Mouse (Mus musculus) layer of hippocampus, postnatal 14 days (tissue): Measurements from ENCODE around the gene Il10rb. TPM values are rescaled to one million over a fixed set of nuclear protein-coding genes. Genes with fewer than 3 reads are reported as not detected.

Experiments used
- DNase-seq, 2 experiments: peaks; one replicate each; pipeline ENCODE4 v3.0.0; 2021 to 2022; ENCODE audit warnings: low spot score in 2 of 2, mixed read lengths in 1 of 2
- long read RNA-seq, 2 experiments: library from polyadenylated mRNA; stranded (forward); transcript quantifications; one replicate each; pipeline ENCODE4 v2.0.0; 2021
- total RNA-seq, 2 experiments: library from RNA; stranded (reverse); gene quantifications; 2 replicates each; pipeline ENCODE4 v1.2.3; 2021

Gene Il10rb
- total RNA-seq: 10 to 100 TPM in 1 of 2 experiments, 1 to 10 TPM in 1; 7.1 to 10.3 TPM
- long read RNA-seq, experiment 1, transcript Il10rb-201 (7 exons, 1,850 nt): major isoform, 12 of 12 reads
- long read RNA-seq, experiment 1, partial matches to known transcripts: 0 of 12 reads
- long read RNA-seq, experiment 1, other reads (novel, unspliced or antisense): 0 of 12 reads
- long read RNA-seq, experiment 2, transcript Il10rb-201 (7 exons, 1,850 nt): major isoform, 13 of 17 reads
- long read RNA-seq, experiment 2, partial matches to known transcripts: 1 of 17 reads
- long read RNA-seq, experiment 2, other reads (novel, unspliced or antisense): 3 of 17 reads

- peak; percentile 24 to 39 for DNase-seq
Observed at GRCm38 (mm10) chr16:91405640-91406584, at the start of gene Il10rb. Gene Il10rb, plus strand, starts transcription at chr16:91406164.

DNA sequence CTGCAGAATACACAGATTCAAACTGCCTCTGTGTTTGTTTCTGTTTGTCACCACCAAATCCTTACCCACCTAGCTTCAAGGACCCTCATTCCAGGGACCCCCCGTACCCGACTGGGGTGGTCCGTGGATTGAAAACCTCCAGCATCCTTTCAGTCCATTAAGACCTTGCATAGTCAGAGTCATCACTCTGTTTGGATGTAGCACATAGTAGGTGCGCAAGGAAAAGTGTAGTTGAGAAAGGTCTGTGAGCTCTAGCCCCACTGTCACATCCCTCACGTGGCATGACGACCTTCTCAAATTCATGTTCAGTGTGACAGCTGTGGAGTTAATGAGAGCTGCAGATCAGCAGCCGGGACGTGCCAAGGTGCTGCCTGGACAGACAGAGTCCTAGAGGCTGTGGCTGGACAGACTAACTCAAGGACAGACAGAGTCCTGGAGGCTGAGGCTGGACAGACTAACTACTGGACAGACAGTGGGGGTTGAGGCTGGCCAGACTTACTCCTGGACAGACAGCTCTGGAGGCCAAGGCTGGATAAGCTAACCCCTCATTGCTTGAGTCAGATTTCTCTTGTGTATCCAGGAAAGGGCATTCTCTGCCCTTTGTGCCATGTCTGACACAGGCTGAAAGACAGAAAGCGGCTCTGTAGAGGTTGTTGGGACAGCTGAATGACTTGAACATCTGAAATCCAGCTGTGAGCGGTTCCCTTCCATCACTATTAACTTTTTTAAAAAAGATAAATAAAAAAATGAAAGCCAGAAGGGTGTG lies 49.0 kb upstream of the Il10rb start:
- DNase-seq: no peak

DNA sequence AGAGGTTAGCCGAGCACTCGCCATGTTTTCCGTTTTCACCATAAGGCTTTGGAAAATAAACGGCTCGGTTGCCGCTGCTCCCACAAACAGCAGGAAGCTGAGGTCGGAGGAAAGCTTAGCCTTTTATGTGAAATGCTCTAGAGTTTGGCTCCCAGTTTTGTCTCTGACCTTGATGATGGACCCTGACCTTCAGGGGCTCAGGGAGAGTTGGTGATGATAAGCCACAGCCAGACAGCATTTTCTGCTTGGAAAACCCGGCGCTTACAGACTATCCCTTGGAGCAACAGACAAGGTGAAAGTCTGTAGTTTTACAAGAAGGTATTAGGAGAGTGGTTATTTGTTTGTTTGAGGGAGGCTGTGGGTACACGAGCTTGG lies 48.5 kb upstream of the Il10rb start:
- DNase-seq: no peak

DNA sequence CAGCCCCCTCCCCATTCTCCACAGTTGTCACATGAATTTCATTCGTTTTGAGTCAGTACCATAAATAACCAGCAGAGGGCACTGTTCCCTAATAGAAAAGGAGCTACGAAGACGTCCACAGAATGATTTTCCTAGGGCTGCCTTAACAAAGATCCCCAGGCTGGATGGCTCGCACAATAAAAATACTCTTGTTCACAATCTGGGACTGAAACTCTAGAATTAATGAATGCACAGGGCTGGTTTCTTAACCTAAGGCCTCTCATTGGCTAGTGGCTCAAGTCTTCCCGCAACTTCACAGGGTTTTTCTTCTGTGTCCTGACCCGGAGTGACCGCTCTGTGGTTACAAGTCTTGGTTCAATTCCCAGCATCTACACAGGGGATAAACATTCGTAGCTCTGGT lies 47.4 kb upstream of the Il10rb start:
- peak; percentile 36 to 81 for DNase-seq

- no peak for DNase-seq
Observed at GRCm38 (mm10) chr16:91359531-91359930, 46.4 kb upstream of the Il10rb start.

- DNase-seq: no peak
Observed at GRCm38 (mm10) chr16:91360162-91360561, 45.8 kb upstream of the Il10rb start.

- no peak for DNase-seq
Observed at GRCm38 (mm10) chr16:91362006-91362405, 44.0 kb upstream of the Il10rb start.

DNA sequence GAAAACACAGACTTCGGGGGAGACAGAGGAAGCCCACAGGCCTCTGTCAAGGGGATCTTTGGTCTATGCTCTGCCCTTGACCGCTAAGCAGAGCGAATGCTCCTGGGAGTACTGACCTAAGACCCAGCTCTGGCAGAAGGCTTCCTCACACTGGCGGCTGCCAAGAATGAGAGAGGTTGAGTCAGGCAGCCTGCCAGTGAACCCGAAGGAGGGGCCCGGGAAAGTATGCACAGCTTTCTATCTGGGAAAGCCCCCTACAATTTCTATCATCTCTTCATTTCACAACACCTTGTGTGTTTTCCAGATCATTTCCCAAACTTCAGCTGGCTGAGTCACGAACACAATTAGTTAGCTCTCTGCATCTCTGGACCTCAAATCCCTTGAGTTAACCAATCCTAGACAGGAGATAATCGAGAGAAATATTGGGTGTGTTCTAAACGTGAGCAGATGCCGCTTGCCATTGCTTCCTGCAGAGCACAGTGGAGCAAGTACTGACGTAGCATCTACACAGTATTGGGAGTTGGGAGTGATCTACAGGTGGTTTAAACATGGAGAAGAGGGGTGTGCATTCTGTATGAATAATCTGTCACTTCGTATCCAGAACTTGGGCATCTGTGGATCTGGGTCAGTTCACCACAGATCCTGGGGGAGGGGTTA lies 43.2 kb upstream of the Il10rb start:
- no peak for DNase-seq

- DNase-seq: no peak
Observed at GRCm38 (mm10) chr16:91363483-91363882, 42.5 kb upstream of the Il10rb start.

DNA sequence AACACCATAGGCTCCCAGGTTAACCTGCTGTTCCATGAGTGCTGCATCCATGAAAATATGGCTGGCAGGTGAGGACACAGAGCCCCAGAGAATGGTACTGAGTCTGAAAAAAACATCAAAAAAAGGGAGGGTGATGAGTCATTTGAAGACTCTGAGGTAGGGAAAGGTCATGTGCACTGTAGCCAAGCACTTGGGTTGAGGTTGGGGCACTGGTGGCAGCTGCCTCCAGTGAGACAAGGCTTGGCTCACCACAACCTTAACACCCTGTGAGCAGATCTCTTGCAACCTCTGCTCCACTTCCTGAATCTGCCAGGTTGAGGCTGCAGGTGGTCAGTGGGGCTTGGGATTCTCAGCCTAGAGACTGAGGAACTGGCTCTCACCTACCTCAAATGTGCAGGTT lies 39.4 kb upstream of the Il10rb start:
- DNase-seq: no peak

GRCm38 (mm10) chr16:91367066-91367465 lies 38.9 kb upstream of the Il10rb start:
- DNase-seq: no peak

GRCm38 (mm10) chr16:91372577-91373472 lies 33.1 kb upstream of the Il10rb start, which contains the start of gene Ifnar2:
Gene Ifnar2, plus strand, starts transcription at chr16:91372783.
- peak; percentile 80 to 83 for DNase-seq

DNA sequence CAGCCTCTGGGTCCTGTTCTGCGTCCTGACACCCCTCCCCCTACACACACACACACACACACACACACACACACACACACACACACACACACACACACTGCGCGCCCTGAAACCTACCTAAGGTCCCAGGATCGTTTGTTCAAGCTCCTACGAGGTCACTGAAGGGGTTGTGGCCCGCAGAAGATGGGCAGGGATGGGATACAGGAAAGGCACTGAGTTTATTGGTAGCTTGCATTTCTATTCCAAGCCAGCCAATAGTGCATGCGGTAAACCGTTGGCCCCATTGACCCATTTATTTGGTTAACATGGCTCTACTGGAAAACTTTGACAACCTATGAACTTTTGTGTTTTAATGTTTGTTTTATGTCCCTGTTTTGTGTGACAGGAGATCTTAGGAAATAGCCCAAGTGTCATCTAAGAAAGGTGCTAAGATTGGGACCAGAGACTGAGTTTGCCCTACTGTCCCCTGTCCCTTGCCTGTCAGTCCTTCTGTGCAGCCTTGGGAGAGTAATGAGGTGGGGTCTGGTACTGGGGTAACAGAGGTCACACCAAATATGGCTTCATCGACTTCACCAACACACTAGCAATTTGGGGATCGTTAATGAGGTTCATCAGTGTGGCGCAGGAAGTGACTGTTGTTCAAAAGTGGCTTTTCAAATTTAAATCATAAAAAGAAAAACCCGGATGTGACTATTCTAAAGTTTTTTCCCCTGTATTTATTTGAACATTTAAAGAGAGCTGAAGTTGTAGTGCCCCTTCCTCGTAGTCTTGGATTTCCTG lies 32.3 kb upstream of the Il10rb start:
- no peak for DNase-seq

DNA sequence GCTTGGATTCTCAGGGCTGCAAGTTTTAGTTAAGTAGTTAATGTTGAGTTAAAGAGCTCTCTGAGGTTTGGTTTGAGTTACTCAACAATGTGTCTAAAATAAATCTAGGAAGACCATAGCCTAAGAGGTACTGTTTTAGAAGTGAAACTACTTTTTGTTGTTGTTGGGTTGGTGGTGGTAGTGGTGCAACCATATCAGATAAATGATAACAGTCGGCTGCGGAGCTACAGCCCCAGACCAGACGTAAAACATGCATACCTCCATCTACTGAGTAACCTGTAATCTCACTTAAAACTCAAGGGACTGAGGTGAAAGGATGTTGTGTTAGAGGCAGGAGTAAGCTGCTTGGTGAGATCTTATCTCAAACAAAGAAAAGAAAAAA lies 31.7 kb upstream of the Il10rb start:
- DNase-seq: no peak

- DNase-seq: no peak
Observed at GRCm38 (mm10) chr16:91376701-91377100, 29.3 kb upstream of the Il10rb start.

- DNase-seq: no peak
Observed at GRCm38 (mm10) chr16:91378431-91378986, 27.5 kb upstream of the Il10rb start.

- peak in 1 of 2 experiments; percentile 18 for DNase-seq
Observed at GRCm38 (mm10) chr16:91378991-91379390, 27.0 kb upstream of the Il10rb start.

DNA sequence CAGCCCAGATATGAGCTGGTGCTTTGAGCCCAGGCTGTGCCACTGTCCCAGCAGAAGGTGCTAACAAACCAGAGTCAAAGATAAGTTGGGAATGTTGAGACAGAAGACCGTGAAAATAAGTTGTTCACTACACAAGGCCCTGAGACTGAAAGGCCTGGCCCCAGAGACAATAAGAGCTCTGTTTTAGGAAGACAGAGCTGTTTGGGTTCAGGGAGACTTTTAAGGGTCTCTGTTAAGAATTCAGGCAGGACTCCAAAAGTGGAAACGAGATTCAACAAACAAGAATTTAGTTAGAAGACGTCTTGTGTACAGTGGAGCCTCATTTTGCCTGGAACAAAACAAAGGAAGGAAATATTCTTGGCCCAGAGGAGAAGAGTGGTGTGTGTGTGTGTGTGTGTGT lies 26.6 kb upstream of the Il10rb start:
- DNase-seq: peak in 1 of 2 experiments; percentile 12

- DNase-seq: no peak
Observed at GRCm38 (mm10) chr16:91380151-91380550, 25.8 kb upstream of the Il10rb start.
